Mouse (Mus musculus): Measurements from ENCODE around the gene Slc17a3.

Slc17a3 gene

GRCm38 (mm10) chr13:23873141-23873540 is 33.9 kb downstream of the Slc17a3 start:
- DNase-seq (ENCODE audit: low spot score in 2 of 2), result no peak

GRCm38 (mm10) chr13:23879106-23879505 is 39.9 kb downstream of the Slc17a3 start:
- DNase-seq (ENCODE audit: low spot score in 2 of 2), result no peak

- no peak for DNase-seq (ENCODE audit: low spot score in 2 of 2)
Measured at GRCm38 (mm10) chr13:23879636-23880035, 40.4 kb downstream of the Slc17a3 start.

DNA sequence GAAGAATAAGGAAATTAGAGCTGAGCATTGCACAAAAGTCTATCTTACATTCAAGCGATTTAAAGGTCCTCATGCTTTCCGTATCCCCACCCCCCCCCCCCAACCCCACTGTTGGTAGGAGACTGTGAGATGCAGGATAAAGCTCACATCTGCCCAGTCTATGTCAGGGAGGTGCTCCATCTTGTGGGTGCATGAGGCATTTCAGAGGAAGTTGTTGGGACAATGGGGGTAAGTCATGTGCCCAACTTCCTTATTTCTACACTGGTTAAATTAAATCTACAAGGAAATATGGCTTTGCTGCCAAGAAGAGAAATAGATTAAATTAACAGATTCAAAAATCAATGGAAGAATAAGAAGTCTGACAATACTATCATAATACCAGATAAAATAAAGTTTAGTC is 46.3 kb downstream of the Slc17a3 start:
- no peak for DNase-seq (ENCODE audit: low spot score in 2 of 2)

DNA sequence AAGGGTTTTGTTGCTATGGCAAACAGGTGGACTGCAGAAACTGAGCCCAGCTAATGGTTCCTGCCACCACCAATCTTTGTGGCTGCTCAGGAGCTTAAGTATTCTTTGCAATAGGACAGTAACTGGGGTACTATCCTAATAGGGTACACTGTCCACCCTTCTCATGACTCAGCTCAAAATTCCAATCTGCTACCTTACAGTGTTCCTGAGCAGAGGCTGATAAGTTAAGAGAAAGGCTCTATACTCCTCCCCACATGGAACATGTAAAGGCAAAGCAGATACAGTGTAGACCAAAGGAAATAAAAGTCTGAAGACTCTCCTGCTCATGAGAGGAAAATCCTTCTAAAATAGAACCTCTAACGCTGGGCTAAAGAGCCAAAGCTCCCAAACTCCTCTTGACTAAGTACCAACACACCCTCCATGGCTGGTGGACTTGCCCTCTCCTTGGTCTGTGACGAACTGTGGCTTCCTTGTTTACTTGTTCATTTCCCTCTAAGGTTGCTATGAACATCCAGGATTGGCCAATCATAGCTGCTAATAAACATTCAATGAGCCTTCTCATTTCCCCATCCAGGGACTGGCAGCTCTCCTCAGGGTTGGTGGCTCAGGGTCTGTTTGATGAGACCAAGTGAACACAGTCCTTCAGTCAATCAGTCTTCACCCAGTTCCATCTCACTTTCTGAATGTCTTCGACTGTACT is 47.9 kb downstream of the Slc17a3 start:
- no peak for DNase-seq (ENCODE audit: low spot score in 2 of 2)

DNA sequence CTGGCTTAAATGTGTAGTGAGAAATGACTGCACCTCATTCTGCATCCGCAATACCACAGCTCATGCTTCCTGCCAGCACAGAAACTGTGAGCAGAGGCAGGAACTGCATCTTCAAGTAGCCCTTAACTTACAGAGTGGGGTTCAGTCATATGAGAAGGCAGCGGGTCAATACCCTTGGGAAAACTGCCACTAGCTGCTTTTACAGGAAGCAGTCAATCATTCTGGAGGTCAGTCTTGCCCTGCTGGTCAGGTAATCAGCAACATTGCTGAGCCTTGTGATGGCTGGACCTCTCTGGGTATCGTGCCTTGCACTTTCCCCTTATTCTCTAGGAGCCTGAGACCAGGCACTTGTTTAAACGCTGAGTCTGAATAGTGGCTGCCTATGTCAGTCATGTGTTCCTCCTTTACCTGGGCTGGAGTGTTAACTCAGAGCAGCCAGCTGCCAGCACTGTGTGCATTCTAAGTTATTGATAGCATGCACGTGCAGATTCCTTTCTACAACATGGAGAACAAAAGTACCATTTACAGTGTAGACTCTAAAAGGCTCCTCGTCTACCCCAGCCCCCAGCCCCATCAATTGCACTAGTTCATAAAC is 49.9 kb downstream of the Slc17a3 start:
- no peak for DNase-seq (ENCODE audit: low spot score in 2 of 2)

DNA sequence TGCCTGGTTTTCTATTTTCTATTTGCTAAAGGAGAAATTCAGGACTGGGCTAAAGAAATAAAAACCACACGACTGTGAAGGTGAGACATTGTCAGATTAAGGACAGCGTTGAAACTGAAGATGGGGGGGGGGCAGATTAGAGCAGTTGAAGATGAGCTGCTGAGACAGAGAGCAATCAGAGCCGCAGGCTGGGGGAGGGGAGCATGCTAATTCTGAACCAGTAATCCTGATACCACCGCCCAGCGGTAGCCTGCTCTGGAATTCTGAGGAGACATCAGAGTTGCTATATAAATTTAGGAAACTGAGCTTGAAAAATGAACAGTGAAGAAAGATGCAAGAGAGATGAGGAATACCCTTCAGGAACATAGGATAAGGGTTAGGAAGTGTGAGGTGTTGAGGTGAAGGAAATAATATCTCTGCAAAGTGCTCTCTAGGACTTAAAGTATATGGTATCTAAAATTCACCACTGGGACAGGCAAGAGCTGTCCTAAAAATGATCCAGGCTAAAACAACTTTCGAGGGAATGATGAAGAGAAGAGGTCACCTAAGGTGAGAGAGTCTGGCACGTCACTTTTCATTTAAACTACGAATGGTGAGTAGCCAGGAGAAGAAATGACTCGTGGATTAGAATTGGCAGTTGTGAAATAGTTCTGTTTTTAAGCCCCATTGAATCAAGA is 53.5 kb downstream of the Slc17a3 start:
- DNase-seq (ENCODE audit: low spot score in 2 of 2), result no peak

DNA sequence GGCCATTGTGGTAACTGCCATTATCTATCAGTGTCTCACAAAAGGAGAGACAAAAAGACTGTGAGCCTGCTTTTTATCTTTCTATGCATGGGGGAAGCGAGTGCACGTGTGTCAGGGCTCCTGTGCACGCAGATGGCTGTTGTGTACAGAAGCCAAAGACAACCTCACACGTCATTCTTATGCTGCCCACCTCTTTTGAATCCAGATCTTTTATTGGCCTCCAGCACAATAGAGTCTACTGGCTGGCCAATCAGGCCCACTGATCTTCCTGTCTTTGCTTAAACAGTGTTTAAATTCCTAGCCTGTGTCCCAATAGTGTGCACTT is 54.0 kb downstream of the Slc17a3 start:
- no peak for DNase-seq (ENCODE audit: low spot score in 2 of 2)

- DNase-seq (ENCODE audit: low spot score in 2 of 2), result no peak
Measured at GRCm38 (mm10) chr13:23898242-23898641, 59.0 kb downstream of the Slc17a3 start.

DNA sequence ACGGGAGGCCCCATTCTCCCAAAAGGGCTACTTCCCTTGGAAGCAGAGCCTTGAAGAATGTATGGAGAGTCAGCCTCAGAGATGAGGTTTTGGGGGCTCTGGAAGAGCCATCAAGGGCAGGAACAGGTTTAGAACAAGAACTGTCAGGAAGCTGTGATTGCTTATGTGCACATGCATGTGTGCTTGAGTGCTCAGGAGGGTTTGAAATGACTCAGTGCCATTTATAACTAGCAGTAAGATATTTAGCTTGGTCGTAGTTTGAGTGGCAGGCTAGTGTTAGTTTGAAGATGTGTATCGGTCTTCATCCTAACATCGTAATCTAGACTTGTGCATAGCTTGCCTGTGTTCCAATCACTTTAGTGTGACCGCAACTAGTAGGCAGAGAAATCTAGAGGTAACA is 67.7 kb downstream of the Slc17a3 start:
- DNase-seq (ENCODE audit: low spot score in 2 of 2), result no peak

GRCm38 (mm10) chr13:23910121-23910520 is 70.9 kb downstream of the Slc17a3 start:
- no peak for DNase-seq (ENCODE audit: low spot score in 2 of 2)

Data from right cerebral cortex, postnatal 10 days (tissue).